Mouse (Mus musculus) erythroblast, adult 5-6 weeks (primary cell): ENCODE measurements around the gene Gstt1. TPM values are rescaled to one million over a fixed set of nuclear protein-coding genes. Genes with fewer than 3 reads are reported as not detected.

Source experiments
- ATAC-seq: replicated peaks from 2 replicates; pipeline ENCODE4 v1.8.0; 2016; ENCODE audit warnings: moderate number of reproducible peaks, mild to moderate bottlenecking, moderate TSS enrichment, inconsistent platforms; ENCODE audit not compliant: poor library complexity, low FRiP score, severe bottlenecking
- total RNA-seq, 2 experiments: library from RNA; stranded (forward) in 1 of 2; stranded (reverse) in 1 of 2; fragments of 150-400 nt in 1 of 2; fragments of 200-764, 138-1000 nt in 1 of 2; gene quantifications; 2 replicates each; pipeline versions ENCODE4 v1.2.3 to v1.2.4; 2015 to 2017; ENCODE audit warnings: low replicate concordance in 2 of 2

Gene Gstt1
- total RNA-seq, 2 experiments from 2014 or later: 4.1 to 24.0 TPM

DNA sequence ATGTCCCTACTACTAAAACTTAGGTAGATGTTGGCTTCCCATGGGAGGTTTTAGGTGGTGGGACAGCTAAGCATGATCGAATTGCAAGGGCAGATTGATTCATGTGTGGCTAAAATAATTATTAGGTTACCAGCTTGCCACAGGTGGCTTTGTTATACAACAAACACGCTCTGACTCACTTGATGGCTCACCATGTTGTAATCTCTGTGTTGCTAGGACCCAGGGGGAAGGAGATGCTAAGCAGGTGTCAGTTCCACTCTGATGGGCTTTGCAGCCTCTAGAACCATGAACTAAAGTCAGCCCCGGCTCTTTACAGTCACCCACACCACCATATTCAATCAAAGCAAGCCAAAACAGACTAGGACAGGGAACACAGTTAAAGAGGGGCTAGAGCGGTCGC lies 21.5 kb upstream of the Gstt1 start:
- ATAC-seq: no peak

DNA sequence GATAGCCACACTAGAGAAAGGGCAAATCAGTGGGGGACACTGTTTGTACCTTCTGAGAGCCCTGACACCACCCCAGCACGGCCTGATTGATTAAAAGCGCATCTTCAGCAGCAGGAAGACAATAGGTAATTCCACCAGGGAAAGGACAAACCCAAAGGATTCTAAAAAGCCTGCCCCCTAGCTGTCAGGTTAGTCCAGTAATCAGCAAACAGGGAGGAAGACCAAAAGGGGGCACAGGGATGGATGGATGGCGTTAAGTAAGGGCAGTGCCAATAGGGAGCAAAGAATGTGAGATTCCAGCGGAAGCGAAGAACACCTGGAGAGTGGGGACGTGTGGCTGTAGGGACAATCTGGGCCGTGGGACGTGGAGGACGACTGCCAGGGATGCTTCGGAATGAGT lies 20.3 kb upstream of the Gstt1 start:
- ATAC-seq: no peak

DNA sequence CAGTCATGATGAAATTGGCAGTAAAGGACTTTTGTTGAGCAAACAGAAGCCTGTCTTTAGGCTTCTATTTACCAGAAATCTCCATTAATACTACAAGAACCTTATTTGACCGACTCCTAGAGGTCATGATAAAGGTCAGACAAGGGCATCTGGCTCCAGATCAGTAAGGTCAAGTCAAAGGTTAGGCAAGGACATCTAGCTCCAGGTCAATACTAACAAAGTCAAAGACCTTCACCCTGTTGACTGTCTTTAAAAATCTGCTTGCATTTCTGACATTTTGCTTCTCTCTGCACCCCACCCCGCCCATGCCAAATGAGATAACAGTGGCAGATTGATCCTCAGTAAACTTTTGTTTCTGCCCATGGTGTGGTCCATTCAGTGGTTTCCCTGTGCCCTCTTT lies 5.8 kb upstream of the Gstt1 start:
- ATAC-seq: no peak

DNA sequence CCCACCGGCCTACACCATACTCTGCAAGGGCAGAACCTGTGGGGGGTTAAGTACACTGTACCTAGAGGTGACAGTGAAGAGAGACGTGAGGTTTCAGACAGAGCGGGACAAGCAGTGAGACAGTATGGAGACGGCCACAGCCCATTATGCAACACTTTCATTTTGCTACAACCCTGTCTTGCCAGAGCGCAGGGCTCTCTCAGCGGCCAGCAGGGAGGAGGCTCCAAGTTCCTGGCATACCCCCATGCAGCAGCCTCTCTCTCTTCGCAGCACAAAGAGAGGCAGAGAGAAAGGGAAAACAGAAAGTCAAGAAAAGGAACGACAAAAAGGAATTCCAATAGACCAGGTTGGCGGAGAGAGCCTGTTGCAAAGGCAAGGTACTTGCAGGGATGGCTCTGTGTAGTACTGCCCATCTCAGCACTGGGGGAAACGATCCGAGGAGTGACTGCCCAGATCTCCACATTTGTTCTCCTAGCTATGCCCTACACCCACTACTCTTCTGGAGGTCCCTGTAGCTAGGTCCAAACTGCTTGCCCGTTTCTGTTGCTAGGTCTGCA lies 687 bp downstream of the Gstt1 start:
- peak; percentile 66 for ATAC-seq

DNA sequence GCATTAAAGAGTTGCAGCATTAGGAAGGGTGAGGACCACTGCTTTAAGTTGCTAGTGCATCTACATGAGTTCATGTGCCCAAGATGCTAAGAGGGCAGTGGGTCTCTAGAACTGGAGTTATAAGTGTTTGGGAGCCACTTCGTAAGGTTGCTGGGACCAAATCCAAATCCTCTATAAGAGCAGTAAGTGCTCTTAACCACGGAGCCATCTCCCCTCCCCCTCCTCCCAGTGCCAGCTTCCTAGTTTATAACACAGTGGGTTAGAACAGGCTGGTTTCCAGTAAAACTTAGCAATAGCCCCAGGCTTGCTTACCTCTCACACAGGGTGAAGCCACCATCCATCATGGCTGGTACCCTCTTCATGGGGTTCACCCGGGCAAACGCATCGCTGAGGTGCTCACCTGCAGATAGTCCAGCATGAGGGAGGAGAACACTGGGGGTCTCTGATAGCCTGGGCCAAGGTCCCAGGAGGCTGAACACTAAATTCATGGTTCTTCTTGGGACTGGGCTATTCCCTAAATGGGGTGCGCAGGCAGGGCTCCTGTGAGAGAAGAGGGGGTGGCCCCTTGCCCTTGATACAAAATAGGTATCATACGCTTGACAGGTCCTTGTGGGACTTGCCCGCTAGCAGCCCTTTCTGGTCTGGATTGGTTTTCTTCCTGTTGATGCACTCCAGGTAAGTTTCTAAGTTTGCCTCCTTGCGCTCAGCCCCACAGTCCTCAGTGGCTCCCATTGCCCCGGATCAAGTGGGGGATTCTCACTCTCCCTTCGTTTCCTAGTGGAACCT lies 1.5 kb downstream of the Gstt1 start:
- no peak for ATAC-seq

DNA sequence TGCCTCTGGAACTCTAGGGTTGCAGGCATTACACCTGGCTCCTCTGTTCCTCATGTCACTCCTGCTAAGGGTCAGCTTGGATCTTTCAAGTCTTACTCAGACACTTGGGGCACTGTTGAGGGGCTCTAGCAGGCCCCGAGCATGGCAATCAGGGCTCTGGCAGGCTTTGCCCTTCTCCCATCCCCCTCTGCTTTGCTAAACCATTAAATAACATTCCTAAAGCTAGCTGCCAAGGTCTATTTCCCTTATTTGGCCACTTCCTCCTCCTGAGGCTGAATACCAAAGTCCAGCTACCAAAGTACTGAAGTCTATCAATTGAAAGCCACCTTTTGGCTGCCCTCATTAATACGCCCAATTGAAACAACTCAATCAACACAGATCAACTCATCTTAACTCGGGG lies 3.5 kb downstream of the Gstt1 start:
- no peak for ATAC-seq

DNA sequence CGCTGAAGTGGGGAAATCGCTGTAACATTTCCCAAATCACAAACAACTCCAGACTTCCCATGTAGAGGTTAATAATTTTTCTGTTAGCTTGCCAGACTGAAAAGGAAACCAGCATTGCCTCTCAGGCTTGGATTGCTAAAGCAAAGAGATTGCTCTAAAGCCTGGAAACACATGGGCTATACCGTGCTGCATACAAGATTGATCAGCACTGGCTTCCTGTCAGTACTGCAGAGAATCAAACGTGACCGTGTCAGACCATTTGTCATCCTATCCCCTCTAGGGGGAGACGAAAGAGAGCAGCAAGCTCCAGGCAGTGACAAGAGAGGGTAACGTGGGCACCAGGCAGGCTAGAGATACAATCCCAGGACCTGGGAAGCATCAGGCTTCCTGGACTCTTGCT lies 7.6 kb downstream of the Gstt1 start:
- ATAC-seq: no peak

DNA sequence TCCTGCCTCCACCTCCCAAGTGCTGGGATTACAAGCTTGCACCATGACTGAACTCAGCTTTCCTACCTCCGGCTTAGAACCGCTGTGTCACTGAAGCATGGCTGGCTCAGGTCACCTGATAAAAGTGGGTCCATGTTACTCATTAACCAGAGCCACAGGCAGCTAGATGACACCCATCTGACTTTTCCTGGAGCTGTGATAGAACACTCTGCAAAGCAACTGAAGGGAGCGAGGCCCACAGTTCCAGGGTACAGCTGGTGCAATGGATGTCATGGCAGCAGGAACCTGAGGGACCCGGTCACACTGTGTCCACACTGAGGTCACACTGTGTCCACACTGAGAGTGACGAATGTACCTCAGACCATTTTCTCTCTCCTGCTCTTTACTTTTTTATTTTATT lies 8.5 kb downstream of the Gstt1 start:
- no peak for ATAC-seq

DNA sequence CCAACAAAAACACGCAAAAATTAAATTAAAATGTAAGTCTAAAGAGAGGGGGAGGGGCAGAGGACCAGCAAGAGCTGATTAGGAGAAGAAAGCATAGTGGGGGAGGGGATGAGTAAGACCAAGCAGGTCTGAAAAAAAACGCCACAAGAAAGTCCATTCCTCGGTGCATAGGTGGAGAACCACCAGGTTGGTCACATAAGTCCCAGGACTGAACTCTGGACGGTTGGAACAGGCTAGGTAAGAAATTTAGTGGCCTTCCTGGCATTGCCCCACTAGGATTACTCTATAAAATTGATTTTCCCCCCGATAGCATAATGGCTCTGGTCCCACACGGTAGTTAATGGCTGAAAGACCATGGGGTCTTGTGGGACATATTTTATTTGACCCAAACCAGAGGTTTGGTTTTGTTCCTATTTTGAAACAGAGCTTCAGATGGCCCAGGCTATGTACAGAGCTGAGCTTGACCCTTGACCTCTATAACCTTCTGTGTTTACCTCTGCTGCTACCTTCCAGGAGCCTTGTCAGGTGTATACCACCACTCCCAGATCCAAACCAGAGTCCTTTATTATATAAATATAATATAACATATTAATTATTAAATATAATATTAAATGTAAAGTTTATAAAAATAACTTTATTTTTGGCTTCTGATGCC lies 9.2 kb downstream of the Gstt1 start:
- no peak for ATAC-seq

DNA sequence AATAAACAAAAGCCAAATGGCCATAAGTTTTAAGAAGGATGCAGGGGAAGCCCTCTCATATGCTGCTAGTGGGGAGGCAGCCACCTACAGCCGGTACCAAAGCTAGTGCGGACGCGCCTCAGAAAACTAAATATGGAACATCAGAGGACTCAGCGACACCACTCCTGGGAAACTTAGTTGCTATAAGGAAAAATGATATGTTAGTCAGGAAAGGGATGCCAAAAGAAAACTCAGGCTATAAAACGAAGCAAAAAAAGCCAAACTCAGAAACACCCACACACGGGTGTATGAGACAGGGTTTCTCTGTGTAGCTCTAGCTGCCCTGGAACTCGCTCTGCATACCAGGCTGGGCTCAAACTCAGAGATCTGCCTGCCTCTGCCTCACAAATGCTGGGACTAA lies 10.1 kb downstream of the Gstt1 start:
- no peak for ATAC-seq

DNA sequence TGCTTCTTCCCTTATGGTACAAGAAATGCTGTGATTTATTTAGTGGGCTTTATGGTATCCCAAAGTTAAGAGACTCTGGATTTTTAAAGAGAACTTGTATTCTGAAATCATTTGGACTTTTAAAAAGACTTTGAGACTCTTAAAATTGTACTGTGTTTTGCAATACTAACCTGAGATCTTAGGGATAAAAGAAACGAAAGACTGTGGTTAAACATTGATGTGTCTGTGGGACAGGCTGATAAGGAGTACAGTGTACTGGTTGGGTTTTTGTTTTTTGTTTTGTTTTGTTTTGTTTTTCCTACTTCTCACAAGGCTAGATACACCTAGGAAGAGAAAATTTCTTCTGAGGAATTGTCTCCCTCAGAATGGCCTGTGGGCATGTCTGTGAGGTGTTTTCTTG lies 12.9 kb downstream of the Gstt1 start:
- no peak for ATAC-seq

DNA sequence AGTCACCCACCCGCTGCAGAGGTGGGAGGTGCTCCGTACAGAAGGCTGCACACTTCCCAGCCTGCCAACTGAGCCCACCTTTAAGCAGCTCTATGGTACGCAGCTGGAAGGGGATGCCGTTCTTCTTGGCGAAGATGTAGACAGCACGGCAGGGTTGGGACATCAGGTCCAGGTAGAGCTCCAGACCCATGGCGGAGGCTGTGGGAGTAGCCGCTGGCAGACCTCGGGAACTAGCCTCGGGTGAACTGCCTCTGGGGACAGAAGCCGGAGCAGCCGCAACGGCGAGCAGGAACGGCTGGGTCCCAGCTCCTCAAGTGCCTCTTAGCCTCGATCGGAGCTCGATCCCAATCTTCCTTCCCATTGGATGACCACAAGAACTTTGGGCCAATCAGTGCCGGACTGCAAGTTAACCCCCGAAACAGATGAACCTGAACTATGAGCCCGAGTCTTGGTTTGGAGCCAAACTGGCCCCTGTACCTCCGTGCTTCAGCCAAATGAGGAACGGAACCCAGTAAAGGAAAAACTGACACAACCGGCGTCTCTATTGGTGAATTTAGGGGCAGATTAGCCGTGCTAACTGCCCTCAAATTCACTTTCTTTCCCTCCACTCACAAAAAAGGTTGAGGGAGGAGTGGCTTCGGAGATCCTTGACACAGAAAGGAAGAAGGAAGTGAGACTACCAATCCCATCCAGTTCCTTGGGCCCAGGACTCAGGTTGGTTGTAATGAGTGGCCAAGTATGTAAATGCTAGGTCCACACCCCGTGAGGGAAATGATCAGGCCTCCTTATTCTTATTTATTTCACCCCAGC lies 17.4 kb downstream of the Gstt1 start, which contains the start of the genes Gm20441 and Gstt3:
TSS of gene Gm20441 (minus strand) at position 186 of the 810 bp plus-strand sequence.
TSS of gene Gstt3 (minus strand) at position 646 of the 810 bp plus-strand sequence.
- no peak for ATAC-seq

DNA sequence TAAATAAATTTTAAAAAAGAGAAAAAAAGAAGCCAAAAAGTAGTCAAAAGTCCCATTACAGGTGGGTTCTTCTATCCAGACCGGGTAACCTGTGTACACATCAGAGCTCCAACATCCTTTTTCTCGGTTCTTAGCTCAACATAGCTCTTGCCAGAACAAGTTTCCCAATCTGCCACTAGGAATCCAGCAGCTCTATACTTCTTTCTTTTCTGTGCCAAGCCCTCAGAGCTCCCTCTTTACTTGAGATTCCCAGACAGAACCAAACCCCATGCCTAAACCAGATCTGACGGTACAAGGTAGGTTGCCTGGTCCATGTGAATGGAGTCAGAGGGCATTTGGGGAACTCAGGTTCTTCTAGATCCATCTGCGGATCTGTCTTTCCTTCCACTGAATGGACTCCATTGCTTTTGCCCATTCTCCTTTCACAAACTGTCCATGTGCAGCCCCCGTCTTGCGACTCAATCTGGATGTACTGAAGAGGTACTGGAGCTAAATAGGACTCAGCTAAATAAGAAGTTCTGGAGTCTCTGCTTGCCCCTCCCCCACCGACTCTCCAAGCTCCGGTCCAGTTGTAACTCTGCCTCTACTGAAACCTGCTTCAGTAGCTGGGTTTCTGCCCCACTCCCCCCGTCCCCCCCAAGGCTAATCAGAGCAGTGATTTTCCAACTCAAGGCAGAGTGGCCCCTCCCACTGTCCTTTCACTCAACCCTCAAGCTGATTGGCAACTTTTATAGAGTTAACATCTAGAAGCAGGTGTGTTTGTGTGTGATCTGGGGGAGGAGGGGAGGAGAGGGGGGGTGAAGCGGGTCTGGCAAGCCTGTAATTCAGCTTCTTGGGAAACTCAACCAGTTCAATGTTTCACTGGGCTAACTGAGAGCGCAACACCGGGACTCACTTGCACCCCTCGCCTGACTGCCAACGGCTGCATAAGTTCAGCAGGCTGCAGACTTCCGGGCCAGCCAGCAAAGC lies 18.9 kb downstream of the Gstt1 start:
- no peak for ATAC-seq

DNA sequence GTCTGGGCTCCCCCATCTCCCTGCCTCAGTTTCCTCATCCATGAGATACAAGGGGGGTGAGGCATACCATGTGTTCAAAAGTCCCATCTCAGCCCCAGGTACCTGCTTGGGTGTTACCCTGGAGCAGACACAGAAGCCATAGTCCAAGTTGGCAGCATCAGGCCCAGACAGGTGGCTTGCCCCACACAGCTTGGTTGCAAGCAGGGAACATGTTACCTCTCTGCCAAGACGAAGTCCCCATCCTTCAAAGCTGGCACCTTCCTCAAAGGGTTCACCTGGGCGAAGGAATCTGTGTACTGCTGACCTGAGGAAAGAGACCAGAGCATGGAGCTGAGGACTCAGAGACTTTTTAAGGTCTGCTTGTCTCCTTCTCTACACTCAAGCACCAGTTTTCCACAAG lies 20.5 kb downstream of the Gstt1 start:
- ATAC-seq: no peak

DNA sequence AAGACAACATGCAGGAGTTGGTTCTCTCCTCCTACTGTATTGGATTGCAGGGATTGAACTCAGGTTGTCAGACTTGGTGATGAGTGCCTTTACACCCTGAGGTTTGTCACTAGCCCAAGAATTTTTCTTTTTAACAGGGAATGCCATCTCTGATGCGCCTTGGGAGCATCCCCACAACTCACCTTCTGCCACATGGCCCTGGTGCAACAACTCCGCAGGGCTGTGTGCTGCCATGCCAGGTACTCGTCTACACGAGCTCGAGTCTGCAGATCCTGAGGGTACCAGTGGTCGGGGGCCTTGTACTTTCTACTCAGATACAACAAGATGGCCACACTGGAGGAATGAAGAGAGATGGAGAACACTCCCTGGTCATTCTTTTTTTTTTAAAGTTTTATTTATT lies 21.8 kb downstream of the Gstt1 start:
- no peak for ATAC-seq

DNA sequence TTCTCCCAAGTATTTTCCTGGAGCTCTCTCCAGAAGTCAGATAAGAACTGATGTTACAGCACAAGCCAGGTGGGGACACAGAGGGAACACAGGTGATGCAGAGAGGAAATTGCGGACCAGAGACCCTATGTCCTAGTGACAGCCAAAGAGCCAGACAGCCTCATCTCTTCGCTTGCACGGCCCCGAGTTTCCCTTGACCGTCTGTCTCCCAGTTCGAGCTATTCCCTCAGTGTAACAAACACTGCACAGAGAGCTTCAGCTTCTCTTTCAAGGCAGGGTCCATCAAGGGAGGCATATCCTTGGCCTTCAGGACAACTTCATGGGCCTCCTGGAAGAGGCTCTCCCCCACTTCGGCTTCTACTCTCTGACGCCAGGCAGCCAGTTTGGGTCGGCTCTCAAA lies 23.8 kb downstream of the Gstt1 start:
- ATAC-seq: no peak

DNA sequence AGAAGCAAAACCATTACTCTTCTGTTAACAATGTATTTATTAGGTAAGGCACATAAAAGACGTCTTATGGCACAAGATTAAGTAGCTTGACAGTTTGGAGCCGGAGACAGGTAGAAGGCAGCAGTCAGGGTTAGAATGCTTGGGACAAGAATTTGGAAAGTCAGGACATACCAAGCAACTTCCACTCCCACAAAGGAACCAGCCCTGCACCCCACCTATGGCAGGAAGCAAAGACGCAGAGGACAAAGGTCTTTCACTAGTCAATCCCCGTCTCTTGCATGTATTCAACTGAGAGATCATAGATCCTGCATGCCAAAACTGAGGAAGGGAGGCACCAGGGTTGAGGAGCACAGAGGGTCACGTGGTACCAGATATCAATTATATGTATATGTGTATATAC lies 24.3 kb downstream of the Gstt1 start:
- ATAC-seq: no peak

DNA sequence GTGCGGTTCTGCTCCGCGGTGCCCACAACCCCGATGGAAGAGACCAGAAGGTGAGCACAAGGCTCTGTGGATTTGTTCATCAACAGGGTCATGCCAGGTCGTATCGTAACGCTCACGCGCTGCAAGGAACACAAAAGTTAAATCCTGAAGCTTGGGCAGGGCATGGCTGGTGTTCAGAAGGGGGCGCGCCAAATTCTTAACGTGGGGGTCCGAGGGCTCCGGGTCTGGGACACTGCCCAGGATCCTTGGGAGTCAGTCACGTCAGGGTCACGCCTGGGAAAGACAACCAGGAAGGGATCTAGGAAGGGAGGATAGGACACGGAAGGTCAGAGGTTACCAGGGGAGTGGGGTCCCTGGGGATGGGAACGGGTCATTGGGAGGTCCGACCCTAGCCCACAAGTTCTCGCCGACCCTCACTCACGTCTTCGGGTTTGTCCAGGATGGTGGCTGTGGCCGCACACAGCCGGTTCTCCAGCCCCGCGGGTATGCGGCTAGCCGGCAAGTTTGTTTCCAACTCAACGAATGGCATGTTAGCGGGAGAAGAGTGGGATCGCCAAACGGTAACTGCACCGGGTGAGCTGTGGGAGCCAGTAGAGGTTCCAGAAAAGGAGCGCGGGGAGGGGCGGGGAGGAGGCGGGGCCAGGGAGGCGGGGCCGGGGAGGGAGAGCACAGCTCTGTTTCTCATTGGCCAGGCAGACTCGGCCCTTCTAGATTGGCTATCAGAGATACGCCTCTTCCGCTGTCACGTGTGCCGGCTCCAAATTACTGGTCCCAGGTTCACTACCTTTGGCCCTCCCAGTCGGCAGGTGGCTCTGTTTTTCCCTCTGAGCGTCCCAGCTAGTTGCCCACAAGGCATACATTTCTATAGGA lies 25.4 kb downstream of the Gstt1 start, which contains the start of gene Ddt:
TSS of gene Ddt (minus strand) at position 620 of the 870 bp plus-strand sequence.
- ATAC-seq: peak; percentile 92
